Mouse (Mus musculus): Measurements from ENCODE around the gene Tmed8.

DNA sequence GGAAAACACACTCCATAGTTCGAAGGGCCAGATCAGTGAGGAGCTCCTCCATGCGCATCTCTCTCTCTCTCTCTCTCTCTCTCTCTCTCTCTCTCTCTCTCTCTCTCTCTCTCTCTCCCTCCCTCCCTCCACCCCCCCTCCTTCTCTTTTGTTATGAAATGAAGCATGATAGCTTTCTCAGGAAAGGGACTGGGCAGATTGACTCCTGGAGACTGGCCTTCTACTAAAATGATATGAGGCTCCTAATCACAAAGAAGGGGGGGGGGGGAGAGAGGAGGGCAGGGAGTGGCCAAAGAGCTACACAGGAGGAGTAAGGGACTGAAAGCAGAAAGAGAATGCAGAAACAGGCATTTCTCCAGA, 61.9 kb downstream of the Tmed8 start:
- no peak for TF ChIP-seq CTCF (IDR thresholded peaks at IDR 0.05; ENCODE audit: extremely low read depth, insufficient read length, insufficient replicate concordance, low read depth, low read length)
- no peak for TF ChIP-seq POLR2A (IDR thresholded peaks at IDR 0.05; ENCODE audit: low read depth, low read length)
